Mouse (Mus musculus): ENCODE results near the gene Tmem170b.

GRCm38 (mm10) chr13:41599977-41600376, 5.7 kb upstream of the Tmem170b start:
- no peak for TF ChIP-seq CTCF (IDR thresholded peaks at IDR 0.05; ENCODE audit: extremely low read depth, insufficient read depth, low read length)
- TF ChIP-seq POLR2A (IDR thresholded peaks at IDR 0.05; ENCODE audit: extremely low read depth, insufficient read depth, low read length) = no peak
